Mouse (Mus musculus) skeletal muscle tissue, adult 2 months (tissue): ENCODE data around the gene Slc39a1.

Experiments used
- DNase-seq: peaks from one replicate; pipeline ENCODE4 v3.0.0-alpha.2; 2012; ENCODE audit warnings: low read depth, low spot score

Slc39a1 gene

GRCm38 (mm10) chr3:90294651-90295050 lies 46.7 kb downstream of the Slc39a1 start:
- no peak for DNase-seq
